Mouse (Mus musculus): ENCODE measurements around the gene Krt81. TPM values are rescaled to one million over a fixed set of nuclear protein-coding genes. Genes with fewer than 3 reads are reported as not detected.

The Krt81 gene
- total RNA-seq (2023): 1.4 and 2.3 TPM in 2 replicates

GRCm38 (mm10) chr15:101463651-101464050 lies at the start of gene Krt81:
Gene Krt81 (minus strand): TSS chr15:101463751.

DNA sequence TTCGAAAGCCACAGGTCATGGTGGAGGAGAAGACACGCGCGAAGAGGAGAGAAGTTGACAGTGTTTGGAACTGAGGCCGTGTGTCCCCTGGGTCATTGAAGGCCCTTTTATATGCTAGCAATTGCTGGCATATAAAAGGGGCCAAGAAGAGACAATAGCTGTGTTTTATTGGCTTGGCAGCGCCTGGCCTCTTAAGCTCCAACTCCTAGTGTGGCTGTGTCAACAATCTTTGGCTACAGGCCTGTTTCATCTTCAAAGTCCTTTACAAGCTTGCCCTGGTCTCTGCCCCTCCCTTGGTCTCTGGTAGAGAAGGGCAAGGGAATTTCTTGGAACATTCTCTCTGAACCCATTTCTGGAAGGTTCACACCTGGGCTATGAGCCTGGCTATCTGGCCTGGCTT lies 27.9 kb upstream of the Krt81 start, which contains the start of gene Krt83:
TSS of gene Krt83 (minus strand) at position 82 of the 400 bp plus-strand sequence.

DNA sequence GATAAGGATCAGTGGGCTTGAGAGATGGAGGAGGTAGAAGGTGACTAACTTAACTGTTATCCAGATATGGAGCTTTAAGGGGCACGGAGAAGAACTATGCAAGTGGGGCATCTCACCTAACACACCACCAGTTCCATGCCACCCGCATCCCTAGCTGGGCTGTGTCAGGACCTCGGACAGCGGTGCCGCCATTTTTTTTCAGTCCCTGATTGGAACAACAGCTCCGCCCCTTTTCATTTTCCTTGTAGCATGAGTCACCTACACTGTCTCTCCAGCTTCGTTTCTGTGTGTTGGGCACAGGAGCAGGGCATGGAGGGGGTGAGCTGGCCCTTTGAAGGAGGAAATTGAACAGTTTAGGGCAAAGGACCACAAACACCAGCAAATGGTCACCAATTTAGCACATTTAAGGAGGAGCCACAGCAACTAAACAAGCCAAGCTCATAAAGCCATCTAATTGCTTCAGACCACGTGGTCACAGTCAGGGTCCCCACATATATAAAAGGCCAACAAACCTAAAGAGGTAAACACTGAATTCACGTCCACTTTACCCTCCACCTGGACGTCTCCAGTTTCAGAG lies 9.5 kb upstream of the Krt81 start, which contains the start of gene Krt86:
TSS of gene Krt86 (plus strand) at position 527 of the 577 bp plus-strand sequence.

DNA sequence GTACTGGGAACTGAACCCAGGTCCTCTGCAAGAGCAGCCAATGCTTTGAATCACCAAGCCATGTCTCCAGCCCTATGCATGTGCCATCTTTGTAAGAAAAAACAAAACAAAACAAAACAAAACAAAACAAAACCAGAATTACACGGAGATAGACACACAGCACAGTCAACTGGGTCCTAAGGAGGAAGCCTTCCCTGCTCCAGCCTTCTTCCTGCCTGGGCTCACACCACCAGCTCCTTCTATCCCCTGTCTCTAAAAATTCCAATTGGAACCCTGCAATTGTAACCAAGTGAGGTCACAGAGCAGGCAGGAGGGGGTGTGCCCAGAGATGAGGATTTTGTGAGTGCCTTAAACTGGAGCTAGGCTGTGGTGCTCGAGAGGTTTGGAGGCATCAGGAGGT lies 16.1 kb downstream of the Krt81 start, which contains the start of gene Krt88:
TSS of gene Krt88 (plus strand) at position 301 of the 400 bp plus-strand sequence.

DNA sequence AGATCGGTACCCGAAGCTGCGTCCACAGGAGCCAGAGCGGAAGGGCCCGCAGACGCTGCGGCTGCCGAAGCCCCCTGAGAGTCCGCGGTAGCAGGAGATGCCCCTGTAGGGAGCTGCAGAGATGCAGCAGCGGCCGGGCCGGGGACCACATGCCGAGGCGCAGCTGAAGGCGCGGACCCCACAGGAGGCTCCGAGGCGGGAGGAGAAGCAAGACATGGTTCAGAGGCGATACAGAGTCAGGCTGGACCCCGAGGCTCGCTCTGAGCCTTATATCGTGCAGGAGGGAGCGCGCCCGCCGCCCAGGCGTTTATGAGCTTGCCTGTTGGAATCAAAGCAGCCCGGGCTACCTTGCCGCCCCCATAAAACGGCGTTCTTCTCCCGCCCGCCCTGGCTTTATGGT lies 25.0 kb downstream of the Krt81 start, which contains the start of gene Krt87:
TSS of gene Krt87 (minus strand) at position 250 of the 400 bp plus-strand sequence.

DNA sequence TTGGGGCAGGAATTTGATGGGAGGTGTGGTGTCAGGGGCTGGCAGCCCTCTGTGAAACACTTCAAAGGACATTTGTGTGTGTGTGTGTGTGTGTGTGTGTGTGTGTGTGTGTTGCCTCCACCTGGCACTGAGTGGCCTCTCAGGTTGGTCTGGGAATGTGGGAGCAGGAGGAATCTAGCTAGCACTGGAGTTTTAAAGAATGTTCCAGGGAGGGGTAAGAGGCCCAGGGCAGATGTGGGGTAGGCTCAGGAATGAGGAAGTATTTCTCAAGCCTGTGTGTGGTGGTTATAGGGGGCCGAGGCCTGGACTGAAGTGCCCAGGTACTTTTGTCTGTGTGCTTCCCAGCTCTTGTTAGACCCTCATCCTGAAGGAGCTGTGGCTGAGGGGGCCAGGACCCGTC lies 52.8 kb downstream of the Krt81 start, which contains the start of gene Krt7:
TSS of gene Krt7 (plus strand) at position 269 of the 400 bp plus-strand sequence.

Other genes with a start within 250 kb of the Krt81 start
- 1.8 and 2.8 TPM in 2 replicates for gene Grasp, start 239.6 kb downstream of the Krt81 start, total RNA-seq (2023)
- 116 and 153 TPM in 2 replicates for gene Nr4a1, start 209.5 kb downstream of the Krt81 start, total RNA-seq (2023)
- gene Atg101, start 179.5 kb downstream of the Krt81 start, total RNA-seq (2023): 43.1 and 56.8 TPM in 2 replicates
- 0.34 and 0.44 TPM in 2 replicates for gene 6030408B16Rik, start 170.5 kb downstream of the Krt81 start, total RNA-seq (2023)
- gene Krt80, start 93.6 kb downstream of the Krt81 start, total RNA-seq (2023): 15.2 and 20.7 TPM in 2 replicates
- 2.2 and 3.4 TPM in 2 replicates for gene Krt7, start 52.7 kb downstream of the Krt81 start, total RNA-seq (2023)
- not detected in 2 replicates for gene Krt87, start 24.9 kb downstream of the Krt81 start, total RNA-seq (2023)
- gene Krt88, start 16.0 kb downstream of the Krt81 start, total RNA-seq (2023): not detected in 2 replicates
- gene Krt86, start 9.7 kb upstream of the Krt81 start, total RNA-seq (2023): 5.2 and 6.9 TPM in 2 replicates
- gene Krt83, start 27.8 kb upstream of the Krt81 start, total RNA-seq (2023): 23.8 and 25.8 TPM in 2 replicates
- gene Gm49425, start 53.5 kb upstream of the Krt81 start, total RNA-seq (2023): not detected in 2 replicates
- gene Krt84, start 69.1 kb upstream of the Krt81 start, total RNA-seq (2023): not detected in 2 replicates
- 0.28 TPM in 1 of 2 replicates, not detected in the other for gene Krt82, start 86.9 kb upstream of the Krt81 start, total RNA-seq (2023)
- 0.25 and 0.28 TPM in 2 replicates for gene Krt90, start 99.2 kb upstream of the Krt81 start, total RNA-seq (2023)
- 0.98 and 1.1 TPM in 2 replicates for gene Krt75, start 110.2 kb upstream of the Krt81 start, total RNA-seq (2023)
- gene Gm5414, start 164.4 kb upstream of the Krt81 start, total RNA-seq (2023): not detected in 2 replicates
- not detected in 2 replicates for gene Gm5478, start 183.6 kb upstream of the Krt81 start, total RNA-seq (2023)
- not detected in 2 replicates for gene Krt6b, start 216.5 kb upstream of the Krt81 start, total RNA-seq (2023)
- gene Krt6a, start 230.6 kb upstream of the Krt81 start, total RNA-seq (2023): not detected in 2 replicates
- gene Krt5, start 249.1 kb upstream of the Krt81 start, total RNA-seq (2023): not detected in 2 replicates